Mouse (Mus musculus): ENCODE results near the gene Kcnd3. TPM values are rescaled to one million over a fixed set of nuclear protein-coding genes. Genes with fewer than 3 reads are reported as not detected.
"Not testable (repeated sequence)": the region's sequence is repeated elsewhere in the genome, so short reads cannot be mapped to it uniquely, and the experiment has no call there.

Gene Kcnd3
- polyA plus RNA-seq, 1 experiment from 2014 or later: 1.1 TPM

DNA sequence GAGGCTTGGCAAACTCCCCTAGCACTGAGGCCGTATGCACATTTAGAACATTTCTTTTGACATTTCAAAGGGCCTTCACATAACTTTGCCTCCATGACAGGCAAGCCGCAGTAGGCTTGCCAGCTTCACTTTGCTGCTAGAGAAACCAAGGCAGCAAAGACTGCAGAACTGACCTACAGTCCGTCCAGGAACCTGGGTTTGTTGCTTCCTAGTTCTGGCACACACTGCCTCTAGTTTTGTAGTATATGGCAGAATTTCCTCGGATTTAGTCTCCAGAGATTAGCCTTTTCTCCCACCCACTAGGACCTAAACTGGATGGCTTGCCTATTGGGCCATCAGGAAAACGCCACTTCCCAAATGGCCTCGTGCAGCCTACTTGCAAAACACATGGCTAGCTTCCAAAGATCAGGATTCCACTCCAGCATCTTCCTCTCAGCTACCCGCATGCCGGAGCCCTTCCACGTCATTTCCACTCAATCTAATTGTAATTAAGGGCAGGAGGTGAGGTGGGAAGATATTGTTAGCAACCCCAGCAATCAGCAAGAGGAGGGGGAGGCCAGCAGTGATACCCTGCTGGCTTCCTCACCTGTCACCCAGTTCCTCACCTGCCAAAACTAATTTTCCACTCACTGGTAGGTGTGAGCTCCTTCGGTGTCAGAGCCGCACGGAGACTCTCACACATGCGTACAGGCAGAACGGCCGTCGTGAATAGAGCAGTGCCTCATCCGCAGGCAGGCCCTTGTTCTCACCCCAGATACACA, 244.4 kb downstream of the Kcnd3 start:
- 72% methylated on average over 17 of the region's 17 CpGs for WGBS
- Histone ChIP-seq H3K4me3 (no peak overlapping the region), H3K9me3 (no peaks in the 10 kb centered on the region), H3K27ac (no peak overlapping the region), H3K4me2 (replicated peaks) (peak overlapping the region; percentile 37), H3K9ac (0 out of 2 replicates have a peak overlapping the region, but pooled peaks have one; percentile 24), H3K4me1 (peaks cover 13% of the 10 kb centered on the region), H3K27me3 (peaks cover 26% of the 10 kb centered on the region), H3K36me3 (no peaks in the 10 kb centered on the region)
- no peak for ATAC-seq (ENCODE audit: insufficient number of reproducible peaks, insufficient read depth, low FRiP score, low TSS enrichment)

DNA sequence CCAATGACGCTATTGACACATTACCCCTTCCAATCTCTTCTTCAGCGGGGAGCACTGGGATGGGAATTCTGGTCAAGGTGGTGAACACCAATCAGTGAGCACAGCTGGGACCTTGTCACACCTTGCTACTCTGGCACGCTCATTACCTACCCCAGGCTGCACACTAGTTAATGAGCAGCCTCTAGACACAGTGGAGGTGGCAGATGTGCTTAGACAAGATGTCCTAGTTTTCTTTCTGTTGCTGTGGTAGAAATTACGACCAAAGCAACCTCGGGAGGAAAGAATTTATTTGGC, 245.0 kb downstream of the Kcnd3 start:
- H3K4me3 ChIP-seq: no peak overlapping the region
- no peaks in the 10 kb centered on the region for H3K36me3 ChIP-seq
- H3K4me1 ChIP-seq: peaks cover 13% of the 10 kb centered on the region
- H3K27ac ChIP-seq: no peak overlapping the region
- H3K27me3 ChIP-seq: peaks cover 30% of the 10 kb centered on the region
- 81% methylated on average over 5 of the region's 5 CpGs for WGBS
- H3K4me2 ChIP-seq (replicated peaks): no peak overlapping the region
- no peak overlapping the region for H3K9ac ChIP-seq
- ATAC-seq (ENCODE audit: insufficient number of reproducible peaks, insufficient read depth, low FRiP score, low TSS enrichment): no peak
- H3K9me3 ChIP-seq: no peaks in the 10 kb centered on the region

DNA sequence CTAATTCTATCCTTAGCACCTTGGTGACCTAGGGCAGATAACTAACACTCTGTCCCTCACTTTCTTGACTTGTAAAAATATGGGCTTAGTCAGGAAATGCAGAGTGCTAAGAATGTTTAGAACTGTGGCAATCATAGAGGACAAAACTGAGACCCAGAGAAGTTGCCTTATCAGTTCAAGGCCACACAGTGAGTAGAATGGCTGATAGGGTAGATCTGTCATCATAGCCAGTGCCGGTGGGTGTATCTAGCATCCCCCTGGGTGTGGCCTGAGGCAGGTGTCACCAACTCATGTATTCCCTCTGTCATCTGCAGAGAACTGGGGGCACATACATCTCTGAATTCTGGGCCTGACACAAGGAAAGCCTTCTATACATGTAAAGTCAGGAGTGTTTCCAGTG, 246.2 kb downstream of the Kcnd3 start:
- no peak for ATAC-seq (ENCODE audit: insufficient number of reproducible peaks, insufficient read depth, low FRiP score, low TSS enrichment)
- no peaks in the 10 kb centered on the region for H3K9me3 ChIP-seq
- H3K4me3 ChIP-seq: no peak overlapping the region
- H3K4me2 ChIP-seq (replicated peaks): no peak overlapping the region
- WGBS: 75% methylated on average over 1 of the region's 1 CpGs
- H3K36me3 ChIP-seq: no peaks in the 10 kb centered on the region
- H3K27me3 ChIP-seq: peaks cover 39% of the 10 kb centered on the region
- no peak overlapping the region for H3K27ac ChIP-seq
- H3K4me1 ChIP-seq: peaks cover 13% of the 10 kb centered on the region
- H3K9ac ChIP-seq: no peak overlapping the region

DNA sequence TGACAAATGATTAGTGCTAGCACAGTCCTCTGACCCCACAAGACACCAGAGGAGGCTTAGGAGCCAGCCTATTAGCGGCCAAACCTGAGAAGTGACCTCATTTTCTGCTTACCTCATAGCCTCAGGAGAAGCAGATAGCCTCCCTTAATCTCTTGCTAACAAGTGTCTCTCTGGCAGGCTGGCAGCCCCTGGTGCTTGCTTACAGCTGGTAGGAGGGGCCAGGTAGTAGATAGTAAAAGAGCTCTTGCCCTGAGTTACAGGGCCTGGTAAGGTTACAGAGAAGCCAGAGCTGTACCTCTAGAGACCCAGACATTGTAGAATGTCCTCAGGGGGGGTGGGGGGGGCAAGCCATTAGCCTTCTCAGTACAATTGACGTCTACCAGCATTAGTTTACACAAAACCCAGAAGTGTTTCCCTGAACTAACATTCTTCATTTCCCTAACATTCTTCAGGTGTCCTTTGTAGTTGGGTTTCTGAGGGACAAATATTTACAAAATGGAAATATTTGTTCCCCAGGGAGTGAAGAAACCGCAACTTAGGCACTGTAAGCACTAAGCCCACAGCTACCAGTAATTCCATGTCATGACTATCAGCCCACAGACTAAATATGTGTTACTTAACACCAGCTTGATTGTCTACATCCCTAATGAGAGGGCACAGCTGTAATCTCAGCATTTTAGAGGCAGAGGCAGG, 247.3 kb downstream of the Kcnd3 start:
- H3K4me1 ChIP-seq: peaks cover 13% of the 10 kb centered on the region
- peaks cover 36% of the 10 kb centered on the region; the same call in 1 of the 2 replicates for H3K27me3 ChIP-seq
- H3K36me3 ChIP-seq: no peaks in the 10 kb centered on the region
- H3K9ac ChIP-seq: no peak overlapping the region
- ATAC-seq (ENCODE audit: insufficient number of reproducible peaks, insufficient read depth, low FRiP score, low TSS enrichment): no peak
- H3K4me2 ChIP-seq (replicated peaks): no peak overlapping the region
- H3K27ac ChIP-seq: no peak overlapping the region
- 31% methylated on average over 3 of the region's 3 CpGs for WGBS
- H3K9me3 ChIP-seq: no peaks in the 10 kb centered on the region
- no peak overlapping the region for H3K4me3 ChIP-seq

DNA sequence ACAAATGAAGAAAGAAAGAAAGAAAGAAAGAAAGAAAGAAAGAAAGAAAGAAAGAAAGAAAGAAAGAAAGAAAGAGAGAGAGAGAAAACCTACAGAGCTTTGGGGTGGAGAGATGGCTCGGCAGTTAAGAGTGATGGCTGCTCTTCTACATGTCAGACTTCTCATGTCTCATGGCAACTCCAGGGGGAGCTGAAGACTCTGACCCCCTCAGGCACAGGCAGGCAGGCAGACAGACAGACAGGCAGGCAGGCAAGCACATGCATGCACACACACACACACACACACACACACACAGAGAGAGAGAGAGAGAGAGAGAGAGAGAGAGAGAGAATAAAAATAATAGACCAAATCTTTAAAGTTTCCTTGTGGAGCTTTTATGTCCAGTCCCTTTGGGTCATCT, 248.7 kb downstream of the Kcnd3 start:
- not testable (repeated sequence) for H3K9me3 ChIP-seq; H3K9ac ChIP-seq; H3K36me3 ChIP-seq; H3K4me3 ChIP-seq; ATAC-seq (ENCODE audit: insufficient number of reproducible peaks, insufficient read depth, low FRiP score, low TSS enrichment); H3K4me2 ChIP-seq (replicated peaks); H3K27ac ChIP-seq
- Histone ChIP-seq H3K27me3 (peaks cover 36% of the 10 kb centered on the region), H3K4me1 (peaks cover 13% of the 10 kb centered on the region)
- WGBS: 37% methylated on average over 1 of the region's 1 CpGs

DNA sequence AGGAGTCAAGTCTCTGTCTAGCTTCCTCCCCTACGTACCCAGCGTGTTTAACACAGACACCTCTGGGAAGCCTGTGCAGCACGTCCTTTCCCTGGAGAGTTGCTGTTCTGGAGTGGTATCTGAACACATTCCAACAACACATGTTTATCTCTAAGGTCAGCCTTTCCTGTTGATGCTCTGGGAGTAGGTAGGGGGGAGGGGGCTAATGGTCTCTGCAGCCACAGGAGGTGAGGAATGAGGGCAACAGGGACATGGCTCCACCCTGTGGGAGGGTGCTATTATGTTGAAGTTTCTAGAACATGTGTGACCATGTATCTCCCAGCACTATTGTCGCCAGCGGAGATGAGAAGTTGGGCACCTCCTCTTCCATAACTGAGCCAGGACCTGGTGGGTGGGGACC, 249.3 kb downstream of the Kcnd3 start:
- WGBS: 57% methylated on average over 5 of the region's 5 CpGs
- no peak overlapping the region for H3K27ac ChIP-seq
- H3K27me3 ChIP-seq: peaks cover 39% of the 10 kb centered on the region
- no peak overlapping the region for H3K4me2 ChIP-seq (replicated peaks)
- H3K9me3 ChIP-seq: no peaks in the 10 kb centered on the region
- no peak overlapping the region for H3K9ac ChIP-seq
- no peaks in the 10 kb centered on the region for H3K36me3 ChIP-seq
- ATAC-seq (ENCODE audit: insufficient number of reproducible peaks, insufficient read depth, low FRiP score, low TSS enrichment): no peak
- H3K4me3 ChIP-seq: no peak overlapping the region
- H3K4me1 ChIP-seq: peaks cover 7% of the 10 kb centered on the region

DNA sequence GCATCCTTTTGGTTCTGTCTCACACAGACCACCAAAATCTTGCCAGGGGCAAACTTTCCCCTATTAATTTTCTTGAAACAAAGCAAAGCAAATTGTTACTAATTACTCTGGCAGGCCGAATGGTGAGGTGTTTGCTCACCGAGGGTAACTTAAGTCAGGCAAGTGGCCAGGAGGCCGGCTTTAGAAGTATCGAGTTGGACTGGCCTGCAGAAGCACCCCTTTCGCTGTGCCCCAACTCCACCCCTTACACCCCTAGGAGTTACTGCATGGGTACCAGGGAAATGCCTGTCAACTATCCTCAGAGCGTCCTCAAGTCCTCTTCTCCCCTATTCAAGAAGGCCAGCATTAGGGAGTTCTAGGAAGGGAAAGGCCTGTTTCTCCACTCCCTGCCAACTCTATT, 251.4 kb downstream of the Kcnd3 start:
- Histone ChIP-seq H3K27ac (no peak overlapping the region; the same call in 1 of the 2 replicates), H3K4me1 (peaks cover 17% of the 10 kb centered on the region), H3K9ac (no peak overlapping the region), H3K4me2 (replicated peaks) (no peak overlapping the region), H3K36me3 (no peaks in the 10 kb centered on the region), H3K27me3 (peaks cover 37% of the 10 kb centered on the region), H3K4me3 (no peak overlapping the region), H3K9me3 (no peaks in the 10 kb centered on the region)
- 41% methylated on average over 6 of the region's 6 CpGs for WGBS
- ATAC-seq (ENCODE audit: insufficient number of reproducible peaks, insufficient read depth, low FRiP score, low TSS enrichment): no peak

DNA sequence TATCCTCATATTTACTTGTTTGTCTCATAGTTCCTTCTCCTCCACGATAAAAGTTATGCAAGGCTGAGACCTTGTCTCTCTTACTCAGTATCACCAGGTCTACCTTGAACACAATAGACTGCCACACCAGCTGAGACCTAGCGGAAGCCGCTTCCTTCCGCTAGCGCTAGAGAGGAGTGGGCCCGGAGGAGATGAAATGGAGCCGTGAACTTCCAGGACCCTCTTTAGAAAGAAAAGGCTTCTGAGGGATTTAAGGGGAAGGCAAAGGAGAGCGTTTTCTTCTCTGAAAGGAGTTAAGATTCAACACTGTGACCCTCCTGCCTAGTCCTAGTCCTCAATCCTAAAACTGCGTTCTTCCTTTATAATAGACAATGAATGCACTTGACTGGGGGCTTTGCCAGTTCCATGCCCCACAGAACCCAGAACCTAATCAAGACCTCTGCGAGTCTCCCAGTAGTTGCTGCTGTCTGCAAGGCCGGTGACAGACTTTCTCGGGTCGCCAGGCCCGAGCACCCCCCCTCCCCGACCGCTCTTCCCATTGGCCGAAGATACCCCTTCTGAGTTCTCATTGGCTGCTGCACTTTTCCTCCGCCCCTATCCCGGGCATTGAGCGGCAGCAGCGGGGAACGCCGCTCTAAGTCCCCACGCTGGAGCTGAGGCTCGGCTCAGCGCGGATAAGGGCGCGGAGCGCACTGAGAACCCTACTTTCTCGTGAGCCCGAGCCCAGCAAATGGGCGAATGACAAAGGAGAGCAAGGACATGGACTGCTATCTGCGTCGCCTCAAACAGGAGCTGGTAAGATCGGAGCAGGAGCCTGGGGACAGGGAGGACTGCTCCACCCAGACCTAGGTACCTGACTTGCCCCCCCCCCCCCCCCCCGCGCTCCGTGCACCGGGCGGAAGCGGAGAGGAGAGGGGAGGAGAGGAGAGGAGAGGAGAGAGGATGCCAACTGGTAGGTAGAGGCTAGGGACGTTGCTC, 252.2 kb downstream of the Kcnd3 start, which contains the start of gene Inka2:
Inka2 (plus strand) TSS at position 569 of the 978 bp plus-strand sequence.
- Histone ChIP-seq H3K36me3 (no peaks in the 10 kb centered on the region), H3K9me3 (no peaks in the 10 kb centered on the region), H3K27me3 (peaks cover 37% of the 10 kb centered on the region), H3K9ac (peak within 1 kb of the TSS; percentile 63), H3K27ac (no peak within 1 kb of the TSS; the same call in 1 of the 2 replicates), H3K4me1 (peaks cover 17% of the 10 kb centered on the region), H3K4me3 (peak within 1 kb of the TSS; percentile 55), H3K4me2 (replicated peaks) (peak within 1 kb of the TSS; percentile 100)
- peak; percentile 94 for ATAC-seq (ENCODE audit: insufficient number of reproducible peaks, insufficient read depth, low FRiP score, low TSS enrichment)
- 4% methylated on average over 37 of the region's 43 CpGs for WGBS

DNA sequence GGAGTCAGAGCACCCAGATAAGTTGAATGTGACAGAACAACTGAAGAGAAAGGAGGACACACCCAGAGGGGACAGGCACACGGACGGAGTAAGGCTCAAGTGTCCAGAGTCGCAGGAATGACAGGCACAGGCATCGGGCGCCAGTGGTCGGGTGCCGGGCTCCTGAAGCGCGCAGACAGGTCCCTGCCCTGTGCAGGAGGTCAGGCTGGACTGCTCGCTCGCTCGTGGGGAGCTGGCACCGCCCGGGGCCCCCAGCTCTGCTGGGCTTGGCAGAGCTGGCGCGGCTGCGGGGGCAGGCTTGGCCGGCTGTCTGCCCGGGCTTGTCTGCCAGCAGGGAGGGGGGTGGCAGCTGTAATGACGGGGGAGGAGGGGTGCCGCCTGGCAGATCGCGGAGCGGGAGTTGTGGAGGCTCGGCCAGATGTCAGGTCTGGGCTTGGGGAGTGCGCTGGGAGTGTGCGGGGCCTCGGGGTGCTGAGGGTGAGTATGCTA, 253.0 kb downstream of the Kcnd3 start:
- Histone ChIP-seq H3K27me3 (peaks cover 37% of the 10 kb centered on the region), H3K9me3 (no peaks in the 10 kb centered on the region), H3K4me1 (peaks cover 17% of the 10 kb centered on the region), H3K4me2 (replicated peaks) (peak overlapping the region; percentile 100), H3K4me3 (peak overlapping the region; percentile 55), H3K27ac (no peak overlapping the region), H3K36me3 (no peaks in the 10 kb centered on the region), H3K9ac (peak overlapping the region; percentile 63)
- peak; percentile 25; the same call in 1 of the 2 replicates for ATAC-seq (ENCODE audit: insufficient number of reproducible peaks, insufficient read depth, low FRiP score, low TSS enrichment)
- under 1% methylated on average over 28 of the region's 28 CpGs for WGBS

DNA sequence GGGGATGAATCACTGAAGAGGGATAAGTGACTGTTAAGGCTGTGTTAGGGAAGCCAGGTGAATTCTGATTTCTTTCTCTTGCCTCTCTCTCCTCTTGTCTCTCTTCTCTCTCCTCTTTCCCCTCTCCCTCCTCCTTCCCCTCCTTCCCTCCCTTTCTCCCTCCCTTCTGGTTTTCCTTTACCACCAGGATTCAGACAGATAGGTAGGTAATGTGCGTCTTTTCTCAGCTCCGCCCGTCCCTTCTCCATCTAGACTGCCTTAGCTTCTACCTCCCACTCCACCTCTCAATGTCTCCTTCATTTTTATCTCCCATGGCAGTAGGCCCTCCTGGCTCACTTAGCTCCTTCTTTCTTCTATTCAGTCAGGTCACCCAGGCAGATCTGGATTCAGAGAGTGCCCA, 253.4 kb downstream of the Kcnd3 start:
- Histone ChIP-seq H3K4me3 (peak overlapping the region; percentile 55), H3K4me1 (peaks cover 17% of the 10 kb centered on the region), H3K36me3 (no peaks in the 10 kb centered on the region), H3K27me3 (peaks cover 37% of the 10 kb centered on the region), H3K9me3 (no peaks in the 10 kb centered on the region), H3K9ac (peak overlapping the region; percentile 63; the same call in 1 of the 2 replicates), H3K4me2 (replicated peaks) (peak overlapping the region; percentile 100), H3K27ac (no peak overlapping the region)
- 29% methylated on average over 3 of the region's 3 CpGs for WGBS
- ATAC-seq (ENCODE audit: insufficient number of reproducible peaks, insufficient read depth, low FRiP score, low TSS enrichment): no peak

DNA sequence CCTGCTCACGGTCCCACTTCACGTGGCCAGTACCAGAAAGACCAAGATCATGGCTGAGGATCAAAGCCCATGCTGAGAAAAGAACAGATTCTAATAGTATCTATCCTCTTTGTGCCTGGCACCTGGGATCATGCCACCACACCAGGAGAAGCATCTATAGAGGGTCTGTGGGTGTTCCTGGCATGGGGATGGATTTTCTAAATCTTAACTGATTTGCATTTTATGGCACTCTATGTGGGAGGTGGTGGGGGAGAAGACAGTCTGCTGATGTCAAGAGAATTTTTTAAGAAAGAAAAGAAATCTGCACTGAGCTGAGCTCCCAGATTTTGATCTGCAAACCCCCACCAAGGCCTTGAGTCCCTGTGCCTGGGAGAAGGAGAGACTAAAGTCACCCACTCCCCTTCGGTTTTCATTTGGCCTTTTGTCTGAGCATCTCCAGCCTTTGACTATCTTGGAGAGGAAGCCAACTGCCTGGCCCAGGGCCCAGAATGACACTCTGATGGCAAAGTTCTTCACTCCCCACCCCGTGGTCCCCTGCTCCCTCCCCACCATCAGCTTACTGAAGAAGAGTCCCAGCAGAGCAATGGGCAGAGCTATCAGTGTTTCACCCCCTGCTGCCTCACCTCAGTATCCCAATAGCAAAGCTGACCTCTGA, 254.4 kb downstream of the Kcnd3 start:
- H3K36me3 ChIP-seq: no peaks in the 10 kb centered on the region
- no peak overlapping the region for H3K9ac ChIP-seq
- no peak overlapping the region for H3K4me3 ChIP-seq
- WGBS: 51% methylated on average over 4 of the region's 4 CpGs
- H3K27me3 ChIP-seq: peaks cover 37% of the 10 kb centered on the region
- H3K4me1 ChIP-seq: peaks cover 18% of the 10 kb centered on the region
- ATAC-seq (ENCODE audit: insufficient number of reproducible peaks, insufficient read depth, low FRiP score, low TSS enrichment): no peak
- H3K27ac ChIP-seq: no peak overlapping the region
- peak overlapping the region; percentile 100; the same call in 1 of the 2 replicates for H3K4me2 ChIP-seq (replicated peaks)
- H3K9me3 ChIP-seq: no peaks in the 10 kb centered on the region
